Mouse (Mus musculus) stomach, adult 2 months (tissue): ENCODE measurements around the gene Tomm20. TPM values are rescaled to one million over a fixed set of nuclear protein-coding genes. Genes with fewer than 3 reads are reported as not detected.

Experiments
- polyA plus RNA-seq: library from polyadenylated mRNA; depleted of rRNA; stranded (reverse); fragments of >200 nt; gene quantifications from 2 replicates; pipeline ENCODE4 v1.2.3, GENCODE M21; 2012; rRNA removed

The Tomm20 gene
- 232 and 487 TPM in 2 replicates for polyA plus RNA-seq

DNA sequence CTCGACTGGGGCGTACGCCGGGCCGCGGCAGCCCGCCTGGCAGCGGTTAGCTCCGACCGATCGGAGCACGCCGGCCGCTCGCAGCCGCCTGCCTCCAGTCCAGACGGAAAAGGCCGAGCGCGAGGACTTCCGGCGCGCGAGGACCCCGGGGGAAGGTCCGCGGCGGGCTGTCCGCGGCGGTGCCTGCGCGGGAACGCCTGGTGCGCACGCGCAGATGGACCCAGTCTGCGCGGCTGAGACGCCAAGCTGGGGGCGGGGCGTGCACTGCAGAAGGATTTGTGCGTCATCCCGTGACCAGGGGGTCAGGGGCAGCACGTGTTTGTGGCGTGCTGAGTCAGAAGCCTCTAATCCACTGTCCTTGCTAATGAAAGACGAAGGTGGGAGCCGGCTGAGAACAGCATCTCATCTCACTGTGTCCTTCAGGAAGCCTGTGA is at the start of gene Tomm20:
Gene Tomm20 (minus strand): TSS at position 115 of the 434 bp plus-strand sequence.

DNA sequence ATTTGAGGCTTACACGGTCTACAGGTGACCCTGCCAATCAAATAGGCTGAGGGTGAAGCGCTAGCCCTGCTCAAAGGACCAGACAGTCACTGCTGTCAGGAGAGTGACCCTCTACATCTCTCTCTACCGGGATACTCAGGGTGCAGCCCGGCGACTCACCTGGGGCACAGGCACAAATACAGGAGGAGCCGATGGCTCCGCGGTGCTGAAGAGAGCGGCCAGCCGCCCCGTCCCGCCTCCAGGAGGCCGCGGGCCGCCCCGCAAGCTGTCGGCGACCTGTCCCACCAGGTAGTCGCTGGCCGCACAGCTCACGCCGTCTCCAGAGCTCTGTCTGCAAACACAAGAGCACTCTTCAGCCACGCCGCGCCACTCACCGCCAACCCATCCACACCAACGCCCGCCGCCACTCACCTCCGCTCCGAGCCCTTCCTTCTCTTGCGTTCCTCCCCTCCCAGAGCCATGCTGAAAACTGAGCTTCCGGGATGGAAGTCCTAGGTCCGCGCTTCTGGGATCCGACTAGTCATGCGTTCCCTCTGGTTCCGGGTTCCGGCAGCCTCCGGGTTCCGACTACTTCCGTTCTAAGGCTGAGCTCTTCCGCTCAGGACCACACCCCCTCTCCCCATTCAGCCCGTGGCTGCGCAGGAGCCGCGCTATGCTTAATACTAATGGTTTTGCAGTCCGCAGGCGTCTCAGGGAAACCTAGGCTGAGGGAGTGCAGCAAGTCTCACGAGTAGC is 25.1 kb upstream of the Tomm20 start, which contains the start of gene Rbm34:
Gene Rbm34 (minus strand): TSS at position 493 of the 735 bp plus-strand sequence.

Other genes with a start within 250 kb of the Tomm20 start
- gene Rbm34, start 25.2 kb upstream of the Tomm20 start, polyA plus RNA-seq: 1.4 and 2.0 TPM in 2 replicates
- gene Pard3, start 118.0 kb upstream of the Tomm20 start, polyA plus RNA-seq: 40.3 and 42.1 TPM in 2 replicates